Mouse (Mus musculus): ENCODE measurements around the gene Cdh24. TPM values are rescaled to one million over a fixed set of nuclear protein-coding genes. Genes with fewer than 3 reads are reported as not detected.

The Cdh24 gene
- polyA plus RNA-seq, 1 experiment, result 3.8 TPM

GRCm38 (mm10) chr14:54605752-54606321 is 35.3 kb downstream of the Cdh24 start, which contains the start of gene 4931414P19Rik:
4931414P19Rik (minus strand) TSS chr14:54605993.
- DNase-seq (ENCODE audit: low read depth), result no peak

- DNase-seq (ENCODE audit: low read depth), result no peak
Measured at GRCm38 (mm10) chr14:54603686-54604085, 37.5 kb downstream of the Cdh24 start.

GRCm38 (mm10) chr14:54603038-54603654 is 38.0 kb downstream of the Cdh24 start:
- DNase-seq (ENCODE audit: low read depth), result peak; percentile 73

GRCm38 (mm10) chr14:54602613-54603012 is 38.6 kb downstream of the Cdh24 start:
- no peak for DNase-seq (ENCODE audit: low read depth)

- no peak for DNase-seq (ENCODE audit: low read depth)
Measured at GRCm38 (mm10) chr14:54601601-54602000, 39.6 kb downstream of the Cdh24 start.

GRCm38 (mm10) chr14:54597084-54597483 is 44.1 kb downstream of the Cdh24 start:
- DNase-seq (ENCODE audit: low read depth), result no peak

GRCm38 (mm10) chr14:54594631-54595414 is 46.3 kb downstream of the Cdh24 start:
- no peak for DNase-seq (ENCODE audit: low read depth)

GRCm38 (mm10) chr14:54594055-54594454 is 47.1 kb downstream of the Cdh24 start:
- no peak for DNase-seq (ENCODE audit: low read depth)

GRCm38 (mm10) chr14:54592319-54592934 is 48.7 kb downstream of the Cdh24 start:
- DNase-seq (ENCODE audit: low read depth), result no peak

- no peak for DNase-seq (ENCODE audit: low read depth)
Measured at GRCm38 (mm10) chr14:54591056-54591455, 50.1 kb downstream of the Cdh24 start.

GRCm38 (mm10) chr14:54583681-54584338 is 57.4 kb downstream of the Cdh24 start:
- no peak for DNase-seq (ENCODE audit: low read depth)

- no peak for DNase-seq (ENCODE audit: low read depth)
Measured at GRCm38 (mm10) chr14:54582536-54582935, 58.6 kb downstream of the Cdh24 start.

Other genes starting within 250 kb of the Cdh24 start
- gene Slc7a7, start 223.6 kb downstream of the Cdh24 start, polyA plus RNA-seq (2012; rRNA removed), result 9.1 and 10.0 TPM in 2 replicates
- gene Mrpl52, start 214.5 kb downstream of the Cdh24 start, polyA plus RNA-seq (2012; rRNA removed), result 219 and 296 TPM in 2 replicates
- 80.8 and 143 TPM in 2 replicates for gene Mmp14, start 209.8 kb downstream of the Cdh24 start, polyA plus RNA-seq (2012; rRNA removed)
- 125 and 172 TPM in 2 replicates for gene Lrp10, start 177.2 kb downstream of the Cdh24 start, polyA plus RNA-seq (2012; rRNA removed)
- gene Rem2, start 165.3 kb downstream of the Cdh24 start, polyA plus RNA-seq (2012; rRNA removed), result 0.59 and 0.75 TPM in 2 replicates
- gene Prmt5, start 123.8 kb downstream of the Cdh24 start, polyA plus RNA-seq (2012; rRNA removed), result 34.3 and 41.9 TPM in 2 replicates
- gene Haus4, start 86.7 kb downstream of the Cdh24 start, polyA plus RNA-seq (2012; rRNA removed), result 49.0 and 57.0 TPM in 2 replicates
- gene Ajuba, start 63.8 kb downstream of the Cdh24 start, polyA plus RNA-seq (2012; rRNA removed), result 31.5 and 32.2 TPM in 2 replicates
- 10.9 and 14.6 TPM in 2 replicates for gene 4931414P19Rik, start 35.4 kb downstream of the Cdh24 start, polyA plus RNA-seq (2012; rRNA removed)
- gene Psmb5, start 23.3 kb downstream of the Cdh24 start, polyA plus RNA-seq (2012; rRNA removed), result 214 and 260 TPM in 2 replicates
- gene Psmb11, start 19.9 kb downstream of the Cdh24 start, polyA plus RNA-seq (2012; rRNA removed), result not detected in 2 replicates
- gene Gm17606, start 412 bp downstream of the Cdh24 start, polyA plus RNA-seq (2012; rRNA removed), result not detected in 2 replicates
- gene 1700123O20Rik, start 44.9 kb upstream of the Cdh24 start, polyA plus RNA-seq (2012; rRNA removed), result 57.6 and 61.5 TPM in 2 replicates
- gene Acin1, start 45.6 kb upstream of the Cdh24 start, polyA plus RNA-seq (2012; rRNA removed), result 94.9 and 98.3 TPM in 2 replicates
- gene Gm29776, start 57.5 kb upstream of the Cdh24 start, polyA plus RNA-seq (2012; rRNA removed), result 0.08 and 0.16 TPM in 2 replicates
- 0.48 and 0.63 TPM in 2 replicates for gene Cebpe, start 70.8 kb upstream of the Cdh24 start, polyA plus RNA-seq (2012; rRNA removed)
- 41.8 and 54.3 TPM in 2 replicates for gene Slc7a8, start 140.6 kb upstream of the Cdh24 start, polyA plus RNA-seq (2012; rRNA removed)
- not detected in 2 replicates for gene Rnf212b, start 172.8 kb upstream of the Cdh24 start, polyA plus RNA-seq (2012; rRNA removed)
- gene Homez, start 229.6 kb upstream of the Cdh24 start, polyA plus RNA-seq (2012; rRNA removed), result 9.1 and 10.1 TPM in 2 replicates
- 26.7 and 30.8 TPM in 2 replicates for gene Ppp1r3e, start 236.2 kb upstream of the Cdh24 start, polyA plus RNA-seq (2012; rRNA removed)
- gene Bcl2l2, start 242.0 kb upstream of the Cdh24 start, polyA plus RNA-seq (2012; rRNA removed), result 76.2 and 83.0 TPM in 2 replicates
- 1.4 and 4.1 TPM in 2 replicates for gene Gm20521, start 242.1 kb upstream of the Cdh24 start, polyA plus RNA-seq (2012; rRNA removed)